Mouse (Mus musculus) liver (tissue): ENCODE data around the gene Ptges2.

ENCODE experiments used
- DNase-seq: peaks from one replicate; pipeline ENCODE4 v3.0.0-alpha.2; 2020; ENCODE audit warnings: mixed read lengths

Ptges2 gene

GRCm38 (mm10) chr2:32376963-32377362, 18.7 kb upstream of the Ptges2 start:
- DNase-seq, result no peak

DNA sequence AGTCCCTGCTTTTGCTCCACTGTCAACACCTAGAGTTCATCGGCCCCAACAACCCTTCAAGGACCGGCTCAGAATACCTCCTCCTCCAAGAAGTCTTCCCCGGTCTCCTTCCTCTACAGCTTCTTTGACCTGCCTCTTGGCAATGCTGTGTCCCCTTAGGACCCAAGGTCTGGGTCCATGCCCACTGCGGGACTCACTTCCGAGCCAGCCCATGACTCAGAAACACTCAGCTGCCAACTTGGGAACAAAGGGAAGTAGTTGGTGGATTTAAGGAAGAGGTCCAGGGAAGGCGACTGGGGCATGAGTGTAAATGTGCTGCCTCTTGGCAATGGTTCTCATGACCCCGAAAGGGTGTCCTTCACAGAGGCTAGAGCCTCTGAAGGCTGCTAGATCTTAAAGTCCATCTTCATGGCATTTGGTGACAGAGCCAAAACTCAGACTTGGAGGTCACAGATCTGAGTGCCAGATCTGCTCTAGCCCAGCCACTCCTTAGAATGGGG, 15.6 kb upstream of the Ptges2 start:
- DNase-seq, result no peak

DNA sequence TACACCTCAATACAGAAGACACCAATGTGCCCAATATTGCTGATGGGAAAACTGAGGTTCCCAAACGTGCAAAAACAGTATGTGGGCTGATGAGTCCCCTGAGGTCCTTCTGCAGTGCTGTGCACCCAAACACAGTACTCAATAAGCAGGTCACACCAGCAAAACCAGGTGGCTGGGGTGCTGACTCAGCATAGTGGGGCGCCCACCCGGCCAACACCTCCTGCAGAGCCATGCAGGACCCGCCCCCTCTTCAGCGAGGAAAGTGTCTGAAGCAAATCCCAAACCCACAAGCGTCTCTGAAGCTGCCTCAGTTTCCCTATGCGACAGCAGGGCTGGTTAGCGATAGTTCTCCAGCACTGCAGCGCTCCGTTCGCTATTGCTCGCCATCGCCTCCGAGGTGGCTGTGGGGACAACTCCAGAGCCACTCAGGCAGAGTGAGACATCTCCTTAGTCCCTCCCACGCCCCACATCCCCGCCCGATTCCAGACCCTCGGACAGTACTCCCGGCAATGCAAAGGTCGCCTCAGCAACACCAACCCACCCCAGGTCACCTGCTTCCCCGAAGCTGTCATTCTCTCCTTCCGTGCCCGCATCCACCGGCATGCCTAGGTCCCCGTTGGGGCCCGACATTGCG, 14.4 kb upstream of the Ptges2 start:
- peak; percentile 61 for DNase-seq

- DNase-seq, result peak; percentile 99
These were observed 13.9 kb upstream of the Ptges2 start, which contains the start of gene 1110008P14Rik for GRCm38 (mm10) chr2:32381775-32382223. Gene 1110008P14Rik, minus strand, starts transcription at chr2:32381938.

DNA sequence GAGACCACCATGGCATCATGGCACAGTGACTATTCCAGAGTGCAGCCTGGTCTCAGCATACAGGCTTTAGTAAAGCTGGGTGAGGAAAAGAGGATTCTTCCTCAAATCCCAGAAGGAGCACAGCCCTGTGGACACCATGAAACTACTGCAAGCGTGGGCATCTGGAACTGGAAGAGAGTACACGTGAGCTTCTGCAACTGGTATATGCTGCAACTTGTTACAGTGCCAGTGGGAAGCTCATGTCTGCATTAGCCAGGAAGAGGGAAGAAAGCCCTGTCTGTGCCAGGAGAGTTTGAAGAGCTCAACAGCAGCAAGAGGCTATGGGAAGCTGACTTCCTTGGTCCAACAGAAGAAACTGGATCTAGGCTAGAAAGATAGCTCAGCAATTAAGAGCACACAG, 13.0 kb upstream of the Ptges2 start:
- DNase-seq, result no peak

DNA sequence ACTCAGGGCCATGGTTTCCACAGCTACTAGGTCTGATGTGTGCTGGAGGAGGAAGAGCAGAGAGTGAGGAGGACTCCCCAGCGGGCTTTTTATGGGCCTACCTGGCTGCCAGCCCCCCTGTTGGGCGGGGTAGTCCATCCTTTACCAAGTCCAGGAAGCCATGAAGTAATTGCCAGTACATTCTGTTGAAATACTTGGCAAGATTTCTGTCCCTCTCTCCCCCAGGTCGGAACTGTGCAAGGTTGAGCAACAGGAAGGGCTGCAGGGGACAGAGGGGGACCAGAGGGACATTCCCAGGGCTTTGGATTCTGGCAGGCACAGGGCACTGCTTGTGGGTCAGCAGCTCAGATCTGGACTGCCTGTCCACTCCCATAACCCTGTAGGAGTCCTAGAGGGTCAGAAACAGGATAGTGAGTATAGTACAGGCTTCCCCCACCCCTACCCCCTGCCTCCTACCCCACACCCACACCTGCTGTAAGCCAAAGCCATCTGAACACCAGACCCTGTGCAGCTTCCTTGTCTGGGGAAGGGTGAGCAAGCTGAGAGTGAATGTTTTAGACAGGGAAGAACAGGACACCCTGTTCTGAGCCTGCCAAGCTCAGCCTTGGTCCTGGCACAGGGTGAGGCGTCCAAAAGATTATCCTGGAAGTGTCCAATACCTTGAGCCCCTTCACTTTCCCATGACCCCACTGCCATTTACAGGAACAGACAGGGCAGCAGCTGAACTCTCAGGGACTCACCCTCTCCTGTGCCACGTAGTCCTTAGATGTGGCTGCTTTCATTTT, 7.8 kb upstream of the Ptges2 start, which contains the start of gene Lcn2:
Lcn2 (minus strand) TSS at position 547 of the 785 bp plus-strand sequence.
- DNase-seq, result no peak

- no peak for DNase-seq
These were observed 6.5 kb upstream of the Ptges2 start for GRCm38 (mm10) chr2:32389157-32389556.

DNA sequence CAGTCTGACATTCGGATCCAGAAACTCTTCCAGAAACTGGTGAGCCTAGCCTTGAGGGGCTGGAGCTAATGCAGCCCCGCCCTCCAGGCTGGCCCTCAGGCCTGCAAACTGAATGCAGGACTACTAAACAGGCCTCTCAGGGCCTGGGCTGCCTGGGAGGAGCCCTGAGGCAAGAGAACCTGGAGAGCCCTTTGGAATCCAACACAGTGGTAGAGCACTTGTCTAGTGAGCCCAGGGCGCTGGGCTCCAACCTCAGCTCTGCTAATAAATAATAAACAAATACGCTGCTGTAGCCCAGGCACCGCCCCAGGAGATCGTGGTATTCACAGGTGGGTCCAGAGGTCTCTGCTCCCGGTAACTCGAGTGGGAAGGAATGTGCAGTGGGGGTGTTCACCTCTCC, 4.8 kb upstream of the Ptges2 start:
- no peak for DNase-seq

DNA sequence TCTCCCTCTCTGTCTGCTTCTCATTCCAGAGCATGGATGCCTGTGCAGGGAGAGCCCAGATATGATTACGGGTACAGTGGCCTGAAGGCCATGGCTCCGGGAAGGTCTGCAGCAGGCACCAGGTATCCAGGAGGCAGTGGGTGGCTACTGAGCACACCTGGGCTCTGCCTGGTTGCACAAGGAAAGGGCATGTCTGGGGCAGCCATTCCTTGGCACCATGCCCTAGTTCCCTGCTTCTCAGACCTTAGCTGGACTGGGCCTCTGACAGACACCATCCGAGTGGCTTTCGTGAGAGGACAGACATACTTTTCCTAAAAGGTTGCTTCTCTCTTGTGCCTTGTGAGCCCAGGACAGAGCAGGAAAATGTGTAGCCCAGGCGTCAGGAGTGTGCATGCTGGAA, 3.6 kb upstream of the Ptges2 start:
- no peak for DNase-seq

- DNase-seq, result peak; percentile 73
These were observed 723 bp upstream of the Ptges2 start for GRCm38 (mm10) chr2:32394973-32395372.

GRCm38 (mm10) chr2:32395946-32396621, 388 bp downstream of the Ptges2 start:
- DNase-seq, result peak; percentile 85

DNA sequence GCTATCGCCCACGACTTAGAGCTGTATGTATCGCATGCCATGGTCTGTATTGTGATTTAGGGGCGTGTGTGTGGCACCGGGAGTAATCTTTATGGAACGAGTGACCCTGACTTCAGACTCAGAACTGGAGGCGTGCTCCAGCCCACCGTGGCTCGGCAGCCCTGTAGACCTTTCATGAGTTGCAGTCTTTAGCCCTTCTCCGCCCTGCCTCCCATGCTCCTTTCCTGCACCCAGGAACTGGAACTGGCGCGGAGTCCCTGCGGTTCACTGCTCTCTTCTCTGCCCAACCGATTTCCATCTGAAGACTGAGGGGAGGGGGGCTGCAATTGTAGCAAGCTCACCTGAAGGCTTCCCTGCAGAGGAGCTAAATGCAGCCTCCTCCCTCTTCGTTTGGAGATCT, 999 bp downstream of the Ptges2 start:
- DNase-seq, result no peak

DNA sequence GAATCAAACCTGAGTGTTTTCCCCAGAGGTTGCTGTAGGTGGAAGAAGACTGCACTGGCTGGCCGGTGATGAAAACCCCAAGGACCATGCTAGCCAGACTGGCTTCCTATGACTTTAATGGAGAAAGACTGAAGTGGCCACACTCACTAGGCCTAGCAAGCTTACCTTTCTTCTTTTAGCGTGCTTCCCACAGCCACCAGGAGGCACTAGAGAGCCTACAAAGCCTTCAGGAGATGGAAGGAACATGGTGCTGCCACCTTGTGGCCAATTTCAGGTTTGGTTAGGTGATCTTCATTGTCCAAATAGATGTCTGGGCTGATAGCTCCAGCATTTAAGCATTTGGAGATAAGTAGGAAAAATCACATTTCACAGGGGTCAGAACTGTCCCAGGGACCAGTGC, 9.0 kb downstream of the Ptges2 start:
- DNase-seq, result peak; percentile 94

DNA sequence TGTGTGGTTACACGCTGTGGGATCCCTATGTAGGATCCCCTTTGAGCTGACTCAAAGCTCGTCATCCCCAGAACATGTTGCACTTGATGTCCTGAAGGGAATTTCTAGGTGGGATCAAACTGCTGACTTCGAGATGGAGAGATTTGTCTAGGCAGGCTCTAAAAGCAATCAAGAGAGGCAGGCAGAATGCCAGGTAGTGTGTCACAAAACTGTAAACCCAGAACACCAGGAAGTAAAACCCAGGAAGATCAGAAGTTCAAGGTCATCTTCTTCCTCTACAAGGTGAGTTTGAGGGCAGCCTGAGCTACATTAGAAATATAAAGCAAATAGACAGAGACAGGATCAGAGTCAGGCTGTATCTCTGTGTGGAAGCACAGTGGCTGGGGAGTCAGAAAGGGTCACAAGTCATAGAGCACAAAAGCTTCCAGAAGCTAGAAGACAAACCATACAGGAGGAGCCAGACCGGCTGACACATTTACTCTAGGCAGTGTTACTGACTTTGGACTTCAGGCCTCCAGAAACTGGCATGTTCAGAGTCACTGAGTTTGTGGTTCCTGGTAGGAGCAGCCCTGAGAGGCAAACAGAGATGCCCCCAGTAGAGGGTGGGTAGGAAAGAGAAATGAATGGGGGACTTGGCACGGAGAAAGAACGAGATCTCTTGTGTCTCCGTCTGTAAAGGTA, 11.6 kb downstream of the Ptges2 start:
- DNase-seq, result no peak

GRCm38 (mm10) chr2:32408429-32409424, 13.0 kb downstream of the Ptges2 start:
- DNase-seq, result peak; percentile 25

GRCm38 (mm10) chr2:32411407-32411806, 15.7 kb downstream of the Ptges2 start:
- DNase-seq, result no peak

DNA sequence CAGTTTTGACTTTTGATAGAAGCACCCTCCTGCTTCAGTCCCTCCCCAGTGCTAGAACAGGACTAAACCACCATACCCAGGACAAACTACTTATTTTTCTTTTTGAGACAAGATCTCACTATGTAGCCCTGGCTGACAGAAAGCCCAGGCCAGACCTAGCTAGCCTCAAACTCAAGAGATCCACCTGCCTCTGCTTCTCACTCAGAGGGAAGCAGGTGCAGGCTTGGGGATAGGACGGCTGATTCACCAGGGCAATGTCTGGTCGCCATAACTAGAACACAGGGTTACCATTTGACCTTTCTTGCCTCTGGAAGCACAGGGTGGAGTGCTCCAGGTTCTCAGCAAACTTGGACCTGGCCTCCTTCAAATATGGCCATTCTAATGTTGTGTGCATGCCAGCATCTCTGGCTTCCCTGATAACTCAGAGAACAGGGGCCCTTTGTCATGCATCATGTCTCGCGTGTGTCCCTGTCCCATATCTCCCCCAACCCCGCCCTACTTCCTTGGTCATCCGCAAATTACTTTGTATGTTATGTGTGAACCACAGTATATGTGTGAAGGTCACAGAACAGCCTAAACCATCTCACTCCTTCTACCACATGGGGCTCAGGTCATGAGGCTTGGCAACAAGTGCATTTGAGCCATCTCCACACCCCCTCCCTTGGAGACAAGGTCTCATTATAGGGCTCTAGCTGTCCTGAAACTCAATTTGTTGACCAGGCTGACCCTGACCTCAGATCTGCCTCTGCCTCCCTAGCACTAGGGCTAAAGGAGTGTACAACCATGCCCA, 17.2 kb downstream of the Ptges2 start:
- DNase-seq, result no peak

DNA sequence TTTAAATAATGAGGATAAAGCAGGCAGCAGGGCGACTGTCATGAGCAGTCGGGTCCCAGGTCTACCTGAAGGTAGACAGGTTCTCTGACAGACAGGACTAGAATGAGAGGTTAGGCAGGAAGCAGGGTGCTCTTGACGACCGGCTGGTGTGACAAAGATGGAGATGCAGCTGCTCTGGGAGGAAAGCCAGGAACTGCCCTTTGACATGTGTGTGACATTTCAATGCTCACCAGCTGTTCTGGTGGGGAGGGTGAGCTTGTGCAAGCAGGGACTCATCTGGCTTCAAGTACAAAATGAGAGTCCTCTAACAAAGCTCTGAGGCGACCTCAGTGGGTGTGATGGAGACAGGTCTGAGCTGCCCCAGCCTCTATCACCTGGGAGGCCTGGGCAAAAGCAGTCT, 18.2 kb downstream of the Ptges2 start:
- DNase-seq, result no peak

- DNase-seq, result no peak
These were observed 20.1 kb downstream of the Ptges2 start for GRCm38 (mm10) chr2:32415801-32416200.

- DNase-seq, result no peak
These were observed 20.9 kb downstream of the Ptges2 start for GRCm38 (mm10) chr2:32416556-32416955.

- no peak for DNase-seq
These were observed 21.8 kb downstream of the Ptges2 start for GRCm38 (mm10) chr2:32417486-32417885.
